Mouse (Mus musculus): ENCODE measurements around the gene Cnst.

DNA sequence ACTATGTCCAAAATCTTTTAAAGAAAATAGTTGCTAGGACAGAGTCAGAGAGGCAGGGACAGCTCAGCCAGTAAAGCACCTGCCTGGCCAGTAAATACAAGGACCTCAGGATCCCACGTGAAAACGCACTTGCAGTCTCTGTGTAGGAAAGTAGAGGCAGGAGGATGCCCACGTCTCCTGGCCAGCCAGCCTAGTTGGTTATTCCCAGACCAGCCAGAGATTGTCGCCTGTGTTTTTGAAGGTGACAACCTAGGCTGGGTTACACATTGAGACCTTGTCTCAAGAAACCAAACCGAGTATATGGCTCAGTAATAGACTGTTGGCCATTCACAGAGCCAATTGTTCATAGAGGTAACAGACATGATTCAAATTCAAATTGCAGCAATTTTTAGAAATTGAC is 83.1 kb downstream of the Cnst start:
- TF ChIP-seq CTCF (IDR thresholded peaks at IDR 0.05; ENCODE audit: extremely low read depth, insufficient read length, insufficient replicate concordance, low read depth, low read length) (no peak), POLR2A (IDR thresholded peaks at IDR 0.05; ENCODE audit: low read depth, low read length) (no peak)

All from small intestine, adult 2 months (tissue).